Mouse (Mus musculus): ENCODE results near the gene Tmco5b. TPM values are rescaled to one million over a fixed set of nuclear protein-coding genes. Genes with fewer than 3 reads are reported as not detected.

The Tmco5b gene
- not detected in 2 replicates for polyA plus RNA-seq (2015; fragmentation: Nextera tagmentation; extraction: Ambion mirVana)

DNA sequence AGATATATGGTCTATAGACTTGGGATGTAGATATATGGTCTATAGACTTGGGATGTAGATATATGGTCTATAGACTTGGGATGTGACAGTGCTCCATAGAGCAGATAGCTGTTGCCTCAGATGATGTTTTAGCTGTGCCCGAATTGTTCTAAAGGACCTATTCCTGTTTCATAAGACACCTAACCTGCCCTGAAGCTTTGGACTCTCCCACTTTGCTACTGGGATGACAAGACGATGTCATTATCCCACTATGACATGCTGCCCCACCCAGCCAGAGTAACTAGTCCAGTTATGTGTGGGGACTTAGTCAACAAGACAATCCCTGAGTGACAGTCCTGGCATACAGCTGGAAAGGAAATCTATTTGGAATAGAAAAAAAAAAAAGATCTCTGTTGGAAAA is at the start of gene Tmco5b:
TSS of gene Tmco5b (plus strand) at position 301 of the 400 bp plus-strand sequence.
- Histone ChIP-seq H3K4me2 (no peak within 1 kb of the TSS), H3K27me3 (no peaks in the 10 kb centered on the region), H3K36me3 (replicated peaks) (no peaks in the 10 kb centered on the region), H3K9ac (no peak within 1 kb of the TSS), H3K9me3 (replicated peaks) (no peaks in the 10 kb centered on the region), H3K27ac (replicated peaks) (no peak within 1 kb of the TSS), H3K4me1 (replicated peaks) (no peaks in the 10 kb centered on the region), H3K4me3 (replicated peaks) (no peak within 1 kb of the TSS)
- no peak for ATAC-seq (ENCODE audit: insufficient read depth)
- 56% methylated on average over 2 of the region's 2 CpGs for WGBS (ENCODE audit: insufficient replicate concordance)

DNA sequence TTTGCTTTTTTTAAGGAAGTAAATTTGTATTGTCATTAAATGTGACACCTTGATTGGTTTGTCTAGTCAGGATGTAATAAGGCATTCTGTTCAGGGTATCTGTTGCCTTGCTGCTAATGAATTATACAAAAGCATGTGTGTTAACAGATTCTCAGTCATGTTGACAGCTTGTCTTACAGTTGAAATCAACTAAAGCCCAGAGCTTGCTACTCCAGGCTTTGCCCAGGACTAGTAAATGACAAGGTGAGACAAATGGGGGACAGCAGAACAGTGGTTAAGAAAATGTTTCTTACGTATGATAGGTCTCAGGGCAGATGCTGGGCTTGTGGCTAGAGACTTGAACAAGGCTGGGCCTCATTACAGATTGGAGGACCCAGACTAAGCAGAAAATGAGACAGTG is 48.5 kb upstream of the Tmco5b start:
- no peak overlapping the region for H3K4me3 ChIP-seq (replicated peaks)
- no peaks in the 10 kb centered on the region for H3K36me3 ChIP-seq (replicated peaks)
- no peak overlapping the region for H3K9ac ChIP-seq
- no peaks in the 10 kb centered on the region for H3K4me1 ChIP-seq (replicated peaks)
- H3K4me2 ChIP-seq: no peak overlapping the region
- H3K27me3 ChIP-seq: no peaks in the 10 kb centered on the region
- whole genome bisulfite sequencing (ENCODE audit: insufficient replicate concordance): 51% methylated on average over 1 of the region's 1 CpGs
- H3K9me3 ChIP-seq (replicated peaks): no peaks in the 10 kb centered on the region
- no peak overlapping the region for H3K27ac ChIP-seq (replicated peaks)
- no peak for ATAC-seq (ENCODE audit: insufficient read depth)

- Histone ChIP-seq H3K9ac (no peak overlapping the region), H3K27ac (replicated peaks) (no peak overlapping the region), H3K4me2 (no peak overlapping the region), H3K4me3 (replicated peaks) (no peak overlapping the region), H3K36me3 (replicated peaks) (no peaks in the 10 kb centered on the region), H3K27me3 (no peaks in the 10 kb centered on the region), H3K9me3 (replicated peaks) (no peaks in the 10 kb centered on the region), H3K4me1 (replicated peaks) (no peaks in the 10 kb centered on the region)
- ATAC-seq (ENCODE audit: insufficient read depth): no peak
- 63% methylated on average over 5 of the region's 5 CpGs for WGBS (ENCODE audit: insufficient replicate concordance)
Measured at GRCm38 (mm10) chr2:113238871-113239270, 46.7 kb upstream of the Tmco5b start.

GRCm38 (mm10) chr2:113302349-113303239 is 17.1 kb downstream of the Tmco5b start:
- H3K4me3 ChIP-seq (replicated peaks): no peak overlapping the region
- 31% methylated on average over 18 of the region's 18 CpGs for WGBS (ENCODE audit: insufficient replicate concordance)
- H3K4me2 ChIP-seq: no peak overlapping the region
- H3K27me3 ChIP-seq: no peaks in the 10 kb centered on the region
- no peak overlapping the region for H3K27ac ChIP-seq (replicated peaks)
- H3K4me1 ChIP-seq (replicated peaks): no peaks in the 10 kb centered on the region
- no peaks in the 10 kb centered on the region for H3K36me3 ChIP-seq (replicated peaks)
- H3K9ac ChIP-seq: no peak overlapping the region
- no peaks in the 10 kb centered on the region for H3K9me3 ChIP-seq (replicated peaks)
- ATAC-seq (ENCODE audit: insufficient read depth): no peak

GRCm38 (mm10) chr2:113303240-113303538 is 17.7 kb downstream of the Tmco5b start:
- H3K4me2 ChIP-seq: no peak overlapping the region
- H3K9me3 ChIP-seq (replicated peaks): no peaks in the 10 kb centered on the region
- H3K27me3 ChIP-seq: no peaks in the 10 kb centered on the region
- no peaks in the 10 kb centered on the region for H3K36me3 ChIP-seq (replicated peaks)
- no peak overlapping the region for H3K9ac ChIP-seq
- ATAC-seq (ENCODE audit: insufficient read depth): no peak
- no peaks in the 10 kb centered on the region for H3K4me1 ChIP-seq (replicated peaks)
- no peak overlapping the region for H3K4me3 ChIP-seq (replicated peaks)
- 64% methylated on average over 4 of the region's 4 CpGs for WGBS (ENCODE audit: insufficient replicate concordance)
- H3K27ac ChIP-seq (replicated peaks): no peak overlapping the region

DNA sequence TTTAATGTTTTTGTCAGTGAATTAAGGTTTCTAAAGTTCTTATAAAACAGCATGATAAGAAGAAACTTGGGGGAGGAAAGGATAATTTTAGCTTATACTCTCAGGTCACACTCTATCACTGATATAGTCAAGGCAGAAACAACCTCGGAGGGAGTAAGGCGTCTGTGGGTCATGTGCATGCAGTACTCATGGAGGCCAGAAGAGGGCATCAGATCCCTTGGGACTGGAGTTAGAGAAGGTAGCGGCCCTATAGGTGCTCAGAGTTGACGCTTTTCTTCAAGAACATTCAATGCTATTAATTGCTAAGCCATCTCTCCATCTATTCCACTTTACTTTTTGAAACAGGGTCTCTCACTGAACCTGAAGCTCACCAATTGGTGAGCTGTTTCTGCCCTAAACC is 19.8 kb downstream of the Tmco5b start:
- Histone ChIP-seq H3K27ac (replicated peaks) (no peak overlapping the region), H3K9me3 (replicated peaks) (no peaks in the 10 kb centered on the region), H3K4me2 (no peak overlapping the region), H3K27me3 (no peaks in the 10 kb centered on the region), H3K4me1 (replicated peaks) (no peaks in the 10 kb centered on the region), H3K9ac (no peak overlapping the region), H3K36me3 (replicated peaks) (no peaks in the 10 kb centered on the region), H3K4me3 (replicated peaks) (no peak overlapping the region)
- WGBS (ENCODE audit: insufficient replicate concordance): 9% methylated on average over 4 of the region's 4 CpGs
- ATAC-seq (ENCODE audit: insufficient read depth): no peak

DNA sequence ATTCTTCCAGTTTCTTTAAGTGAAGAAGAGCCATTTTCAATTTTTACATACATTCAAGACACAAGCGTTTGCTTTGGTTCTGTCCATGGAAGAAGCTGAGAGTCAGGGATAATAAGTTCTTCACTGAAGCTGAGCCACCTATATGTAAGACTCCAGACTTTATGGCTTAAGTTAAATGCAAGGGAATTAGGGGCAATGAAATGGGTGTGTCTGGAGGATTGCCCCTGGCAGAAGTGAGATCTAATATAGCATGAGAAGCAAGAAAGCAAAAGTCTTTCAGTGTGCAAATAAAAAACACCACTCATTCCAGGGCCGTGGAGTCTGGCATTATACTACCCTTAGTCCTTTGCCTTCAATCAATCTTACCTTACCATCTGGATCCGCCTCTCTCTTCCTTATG is 25.7 kb downstream of the Tmco5b start:
- 54% methylated on average over 3 of the region's 3 CpGs for WGBS (ENCODE audit: insufficient replicate concordance)
- Histone ChIP-seq H3K27me3 (no peaks in the 10 kb centered on the region), H3K27ac (replicated peaks) (no peak overlapping the region), H3K4me2 (no peak overlapping the region), H3K9me3 (replicated peaks) (no peaks in the 10 kb centered on the region), H3K9ac (no peak overlapping the region), H3K4me3 (replicated peaks) (no peak overlapping the region), H3K36me3 (replicated peaks) (no peaks in the 10 kb centered on the region), H3K4me1 (replicated peaks) (no peaks in the 10 kb centered on the region)
- no peak for ATAC-seq (ENCODE audit: insufficient read depth)

- Histone ChIP-seq H3K27ac (replicated peaks) (no peak overlapping the region), H3K27me3 (peaks cover 9% of the 10 kb centered on the region), H3K9ac (no peak overlapping the region), H3K4me1 (replicated peaks) (peaks cover 8% of the 10 kb centered on the region; the same call in 1 of the 2 replicates), H3K9me3 (replicated peaks) (no peaks in the 10 kb centered on the region), H3K36me3 (replicated peaks) (no peaks in the 10 kb centered on the region), H3K4me2 (no peak overlapping the region), H3K4me3 (replicated peaks) (no peak overlapping the region)
- no peak for ATAC-seq (ENCODE audit: insufficient read depth)
- whole genome bisulfite sequencing (ENCODE audit: insufficient replicate concordance): 32% methylated on average over 7 of the region's 7 CpGs
Measured at GRCm38 (mm10) chr2:113323016-113323415, 37.5 kb downstream of the Tmco5b start.

- no peaks in the 10 kb centered on the region for H3K9me3 ChIP-seq (replicated peaks)
- 41% methylated on average over 9 of the region's 9 CpGs for WGBS (ENCODE audit: insufficient replicate concordance)
- no peaks in the 10 kb centered on the region for H3K36me3 ChIP-seq (replicated peaks)
- H3K4me2 ChIP-seq: no peak overlapping the region
- H3K4me1 ChIP-seq (replicated peaks): no peaks in the 10 kb centered on the region
- peaks cover 3% of the 10 kb centered on the region; the same call in 1 of the 2 replicates for H3K27me3 ChIP-seq
- no peak overlapping the region for H3K27ac ChIP-seq (replicated peaks)
- H3K9ac ChIP-seq: no peak overlapping the region
- no peak overlapping the region for H3K4me3 ChIP-seq (replicated peaks)
- ATAC-seq (ENCODE audit: insufficient read depth): no peak
Measured at GRCm38 (mm10) chr2:113333799-113334541, 48.4 kb downstream of the Tmco5b start.

GRCm38 (mm10) chr2:113335561-113336294 is 50.2 kb downstream of the Tmco5b start:
- H3K4me3 ChIP-seq (replicated peaks): no peak overlapping the region
- no peaks in the 10 kb centered on the region for H3K27me3 ChIP-seq
- no peak overlapping the region for H3K4me2 ChIP-seq
- H3K36me3 ChIP-seq (replicated peaks): no peaks in the 10 kb centered on the region
- H3K4me1 ChIP-seq (replicated peaks): no peaks in the 10 kb centered on the region
- H3K9me3 ChIP-seq (replicated peaks): no peaks in the 10 kb centered on the region
- no peak for ATAC-seq (ENCODE audit: insufficient read depth)
- 70% methylated on average over 3 of the region's 3 CpGs for WGBS (ENCODE audit: insufficient replicate concordance)
- no peak overlapping the region for H3K27ac ChIP-seq (replicated peaks)
- H3K9ac ChIP-seq: no peak overlapping the region

DNA sequence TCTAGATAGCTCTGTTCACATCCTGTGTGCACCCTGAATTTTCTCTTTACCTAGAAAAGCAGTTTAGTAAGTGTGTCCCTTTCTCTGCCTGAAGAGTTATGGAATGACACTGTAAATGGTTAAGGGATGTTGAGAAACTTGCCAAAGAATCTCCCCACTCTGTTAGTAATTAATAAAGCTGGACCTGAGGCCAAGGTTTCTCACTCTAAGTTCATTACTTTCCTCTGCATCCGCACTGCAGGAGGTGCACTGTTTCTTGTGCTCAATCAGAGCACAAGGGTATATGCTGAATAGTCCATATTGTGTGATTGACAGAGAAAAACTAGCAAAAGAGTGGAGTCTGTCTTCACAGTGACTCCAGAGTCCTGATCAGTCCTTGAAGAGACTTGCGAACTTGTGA is 59.0 kb downstream of the Tmco5b start:
- Histone ChIP-seq H3K9ac (no peak overlapping the region), H3K4me1 (replicated peaks) (no peaks in the 10 kb centered on the region), H3K27ac (replicated peaks) (no peak overlapping the region), H3K4me2 (no peak overlapping the region), H3K27me3 (no peaks in the 10 kb centered on the region), H3K4me3 (replicated peaks) (no peak overlapping the region), H3K9me3 (replicated peaks) (no peaks in the 10 kb centered on the region), H3K36me3 (replicated peaks) (no peaks in the 10 kb centered on the region)
- 71% methylated on average over 2 of the region's 2 CpGs for WGBS (ENCODE audit: insufficient replicate concordance)
- ATAC-seq (ENCODE audit: insufficient read depth): no peak

All from liver, embryonic 15.5 days (tissue).